Mouse (Mus musculus) heart, embryonic 12.5 days (tissue): ENCODE measurements at regions not wholly inside any gene's neighbourhood (a gene's known extent, or its start where the extent isn't known, plus 50 kb on each side); places are given as distances from the start of the nearest gene placed in this dataset.

Source experiments
- ATAC-seq: fragments of 200-750 bp; cut with Nextera tagmentation; 2 replicates; pipeline ENCODE4 v1.8.0; 2017; ENCODE audit warnings: moderate TSS enrichment, moderate library complexity; ENCODE audit not compliant: insufficient number of reproducible peaks, low FRiP score
- H3K27ac ChIP-seq: fragments of 300-500 bp; sonication (generic); 2 replicates; pipeline ENCODE4 v1.5.1; 2016; ENCODE audit warnings: mild to moderate bottlenecking, moderate library complexity; ENCODE audit not compliant: poor library complexity, severe bottlenecking
- H3K27me3 ChIP-seq: fragments of 300-500 bp; sonication (generic); replicated peaks from 2 replicates; pipeline ENCODE4 v1.6.1; 2016; ENCODE audit warnings: mild to moderate bottlenecking, moderate library complexity
- H3K36me3 ChIP-seq: fragments of 300-500 bp; sonication (generic); 2 replicates; pipeline ENCODE4 v1.6.1; 2016; ENCODE audit warnings: mild to moderate bottlenecking, moderate library complexity
- H3K4me1 ChIP-seq: fragments of 300-500 bp; sonication (generic); replicated peaks from 2 replicates; pipeline ENCODE4 v1.6.1; 2016; ENCODE audit warnings: mild to moderate bottlenecking
- H3K4me2 ChIP-seq: fragments of 300-500 bp; sonication (generic); 2 replicates; pipeline ENCODE4 v1.6.1; 2016; ENCODE audit warnings: mild to moderate bottlenecking, moderate library complexity
- H3K4me3 ChIP-seq: fragments of 300-500 bp; sonication (generic); 2 replicates; pipeline ENCODE4 v1.5.1; 2016; ENCODE audit warnings: mild to moderate bottlenecking
- H3K9ac ChIP-seq: fragments of 300-500 bp; sonication (generic); 2 replicates; pipeline ENCODE4 v1.6.1; 2016; ENCODE audit warnings: mild to moderate bottlenecking, moderate library complexity
- H3K9me3 ChIP-seq: fragments of 300-500 bp; sonication (generic); replicated peaks from 2 replicates; pipeline ENCODE4 v1.6.1; 2016; ENCODE audit warnings: mild to moderate bottlenecking, moderate library complexity
- WGBS: fragments of 180-500 bp; shearing (Covaris S2); methylation state at CpG from one replicate; pipeline ENCODE4 v1.1.7; 2016; 5-methylcytosine and 5-hydroxymethylcytosine counted together

GRCm38 (mm10) chr3:35361086-35361485 lies 392.8 kb upstream of the Atp11b start:
- WGBS: 85% methylated on average over 2 of the region's 2 CpGs
- ATAC-seq: no peak
- no peaks in the 10 kb centered on the region for H3K4me1 ChIP-seq

GRCm38 (mm10) chr3:35365431-35365830 lies 388.5 kb upstream of the Atp11b start:
- 85% methylated on average over 6 of the region's 6 CpGs for WGBS
- no peaks in the 10 kb centered on the region for H3K36me3 ChIP-seq
- H3K4me3 ChIP-seq: no peak overlapping the region
- no peaks in the 10 kb centered on the region for H3K27me3 ChIP-seq
- H3K4me1 ChIP-seq: no peaks in the 10 kb centered on the region
- H3K9me3 ChIP-seq: no peaks in the 10 kb centered on the region
- ATAC-seq: no peak
- H3K9ac ChIP-seq: no peak overlapping the region
- no peak overlapping the region for H3K4me2 ChIP-seq
- no peak overlapping the region for H3K27ac ChIP-seq

More at GRCm38 (mm10) chr3:35361086-35361485, 392.8 kb upstream of the Atp11b start:
- H3K27me3 ChIP-seq: no peaks in the 10 kb centered on the region
- H3K4me3 ChIP-seq: no peak overlapping the region
- no peak overlapping the region for H3K4me2 ChIP-seq
- H3K9ac ChIP-seq: no peak overlapping the region
- H3K36me3 ChIP-seq: no peaks in the 10 kb centered on the region
- no peak overlapping the region for H3K27ac ChIP-seq
- no peaks in the 10 kb centered on the region for H3K9me3 ChIP-seq

- no peak overlapping the region for H3K4me2 ChIP-seq
- 77% methylated on average over 1 of the region's 1 CpGs for WGBS
- ATAC-seq: no peak
- H3K4me3 ChIP-seq: no peak overlapping the region
- no peaks in the 10 kb centered on the region for H3K9me3 ChIP-seq
- H3K27ac ChIP-seq: no peak overlapping the region
- H3K9ac ChIP-seq: no peak overlapping the region
- H3K4me1 ChIP-seq: no peaks in the 10 kb centered on the region
- H3K36me3 ChIP-seq: no peaks in the 10 kb centered on the region
- H3K27me3 ChIP-seq: no peaks in the 10 kb centered on the region
These were observed 381.6 kb upstream of the Atp11b start for GRCm38 (mm10) chr3:35372276-35372675.

- Histone ChIP-seq H3K9ac (no peak overlapping the region), H3K27me3 (no peaks in the 10 kb centered on the region), H3K9me3 (no peaks in the 10 kb centered on the region), H3K4me3 (no peak overlapping the region), H3K4me1 (no peaks in the 10 kb centered on the region), H3K4me2 (no peak overlapping the region), H3K27ac (no peak overlapping the region), H3K36me3 (no peaks in the 10 kb centered on the region)
- 44% methylated on average over 5 of the region's 5 CpGs for WGBS
- ATAC-seq: no peak
These were observed 366.5 kb upstream of the Atp11b start for GRCm38 (mm10) chr3:35387386-35387785.

GRCm38 (mm10) chr3:35392657-35393056 lies 361.2 kb upstream of the Atp11b start:
- no peak overlapping the region for H3K9ac ChIP-seq
- no peaks in the 10 kb centered on the region for H3K4me1 ChIP-seq
- no peaks in the 10 kb centered on the region for H3K27me3 ChIP-seq
- no peak for ATAC-seq
- H3K36me3 ChIP-seq: no peaks in the 10 kb centered on the region
- H3K4me3 ChIP-seq: no peak overlapping the region
- H3K9me3 ChIP-seq: no peaks in the 10 kb centered on the region
- H3K4me2 ChIP-seq: no peak overlapping the region
- WGBS: 93% methylated on average over 2 of the region's 2 CpGs
- no peak overlapping the region for H3K27ac ChIP-seq

- Histone ChIP-seq H3K4me2 (no peak overlapping the region), H3K9me3 (no peaks in the 10 kb centered on the region), H3K36me3 (no peaks in the 10 kb centered on the region), H3K27ac (no peak overlapping the region), H3K27me3 (no peaks in the 10 kb centered on the region), H3K4me3 (no peak overlapping the region), H3K9ac (no peak overlapping the region), H3K4me1 (no peaks in the 10 kb centered on the region)
- WGBS: 72% methylated on average over 6 of the region's 6 CpGs
- no peak for ATAC-seq
These were observed 353.7 kb upstream of the Atp11b start for GRCm38 (mm10) chr3:35400213-35400612.

- Histone ChIP-seq H3K27me3 (no peaks in the 10 kb centered on the region), H3K9me3 (no peaks in the 10 kb centered on the region), H3K27ac (no peak overlapping the region), H3K4me2 (no peak overlapping the region), H3K36me3 (no peaks in the 10 kb centered on the region), H3K4me1 (no peaks in the 10 kb centered on the region), H3K4me3 (no peak overlapping the region), H3K9ac (no peak overlapping the region)
- WGBS: 84% methylated on average over 10 of the region's 10 CpGs
- no peak for ATAC-seq
These were observed 351.2 kb upstream of the Atp11b start for GRCm38 (mm10) chr3:35402666-35403065.

- ATAC-seq: no peak
- H3K4me3 ChIP-seq: no peak overlapping the region
- no peak overlapping the region for H3K27ac ChIP-seq
- H3K27me3 ChIP-seq: no peaks in the 10 kb centered on the region
- H3K4me2 ChIP-seq: no peak overlapping the region
- H3K9ac ChIP-seq: no peak overlapping the region
- WGBS: 69% methylated on average over 5 of the region's 5 CpGs
- H3K36me3 ChIP-seq: no peaks in the 10 kb centered on the region
- no peaks in the 10 kb centered on the region for H3K9me3 ChIP-seq
- H3K4me1 ChIP-seq: no peaks in the 10 kb centered on the region
These were observed 350.0 kb upstream of the Atp11b start for GRCm38 (mm10) chr3:35403952-35404351.

GRCm38 (mm10) chr3:35404492-35405390 lies 349.2 kb upstream of the Atp11b start:
- ATAC-seq: no peak
- no peaks in the 10 kb centered on the region for H3K9me3 ChIP-seq
- H3K36me3 ChIP-seq: no peaks in the 10 kb centered on the region
- no peaks in the 10 kb centered on the region for H3K4me1 ChIP-seq
- no peaks in the 10 kb centered on the region for H3K27me3 ChIP-seq
- H3K27ac ChIP-seq: no peak overlapping the region; the same call in 1 of the 2 replicates
- peak overlapping the region; percentile 52 for H3K4me2 ChIP-seq
- no peak overlapping the region; the same call in 1 of the 2 replicates for H3K9ac ChIP-seq
- 0 out of 2 replicates have a peak overlapping the region, but pooled peaks have one; percentile 12 for H3K4me3 ChIP-seq
- WGBS: 13% methylated on average over 10 of the region's 10 CpGs

GRCm38 (mm10) chr3:35405621-35406079 lies 348.3 kb upstream of the Atp11b start:
- ATAC-seq: no peak
- Histone ChIP-seq H3K9me3 (no peaks in the 10 kb centered on the region), H3K4me2 (peak overlapping the region; percentile 52; the same call in 1 of the 2 replicates), H3K36me3 (no peaks in the 10 kb centered on the region), H3K9ac (no peak overlapping the region), H3K27ac (no peak overlapping the region), H3K27me3 (no peaks in the 10 kb centered on the region), H3K4me3 (no peak overlapping the region), H3K4me1 (no peaks in the 10 kb centered on the region)
- whole genome bisulfite sequencing: 67% methylated on average over 14 of the region's 14 CpGs

GRCm38 (mm10) chr3:35437687-35438086 lies 316.2 kb upstream of the Atp11b start:
- no peaks in the 10 kb centered on the region for H3K36me3 ChIP-seq
- no peaks in the 10 kb centered on the region for H3K4me1 ChIP-seq
- H3K4me2 ChIP-seq: no peak overlapping the region
- no peak overlapping the region for H3K4me3 ChIP-seq
- no peak for ATAC-seq
- WGBS: 94% methylated on average over 1 of the region's 1 CpGs
- H3K9ac ChIP-seq: no peak overlapping the region
- no peaks in the 10 kb centered on the region for H3K27me3 ChIP-seq
- H3K9me3 ChIP-seq: no peaks in the 10 kb centered on the region
- H3K27ac ChIP-seq: no peak overlapping the region
